Mouse (Mus musculus) left cerebral cortex, adult 18-20 months (tissue): ENCODE data around the gene Acot4. TPM values are rescaled to one million over a fixed set of nuclear protein-coding genes. Genes with fewer than 3 reads are reported as not detected.
"Not testable (repeated sequence)": the region's sequence is repeated elsewhere in the genome, so short reads cannot be mapped to it uniquely, and the experiment has no call there.

Experiments
- DNase-seq, 2 experiments: peaks; one replicate each; pipeline ENCODE4 v3.0.0; 2021 to 2022; ENCODE audit warnings: low spot score in 2 of 2, mixed read lengths in 1 of 2
- long read RNA-seq, 2 experiments: library from polyadenylated mRNA; stranded (forward); transcript quantifications; one replicate each; pipeline ENCODE4 v2.0.0; 2021
- total RNA-seq, 2 experiments: library from RNA; stranded (reverse); gene quantifications; 2 replicates each; pipeline ENCODE4 v1.2.3; 2021

The Acot4 gene
- total RNA-seq, result 1 to 10 TPM; 2.4 to 2.7 TPM
- long read RNA-seq, experiment 1, result 0 reads
- long read RNA-seq, experiment 2, full-length matches to known transcripts, result 1 of 3 reads
- long read RNA-seq, experiment 2, partial matches to known transcripts, result 0 of 3 reads
- long read RNA-seq, experiment 2, other reads (novel, unspliced or antisense), result 2 of 3 reads

DNA sequence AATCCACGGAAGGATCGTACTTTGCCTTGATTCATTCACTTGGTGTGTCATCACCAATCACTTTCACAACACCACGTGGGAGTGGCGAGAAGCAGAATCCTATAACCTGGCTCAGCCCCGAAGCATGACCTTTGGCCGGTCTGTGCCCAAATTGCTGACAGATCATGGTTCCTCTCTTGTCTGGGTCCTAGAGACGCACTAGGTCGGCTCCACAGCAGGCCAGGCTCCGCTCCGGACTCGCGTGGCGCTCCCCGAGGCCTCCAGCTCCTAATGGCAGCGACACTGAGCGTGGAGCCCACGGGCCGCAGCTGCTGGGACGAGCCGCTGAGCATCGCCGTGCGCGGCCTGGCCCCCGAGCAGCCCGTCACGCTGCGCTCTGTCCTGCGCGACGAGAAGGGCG lies at the start of gene Acot4:
Acot4 (plus strand) TSS at position 139 of the 400 bp plus-strand sequence.
- peak in 1 of 2 experiments; percentile 14 for DNase-seq

- no peak for DNase-seq
These were observed 49.7 kb upstream of the Acot4 start for GRCm38 (mm10) chr12:83988483-83988882.

DNA sequence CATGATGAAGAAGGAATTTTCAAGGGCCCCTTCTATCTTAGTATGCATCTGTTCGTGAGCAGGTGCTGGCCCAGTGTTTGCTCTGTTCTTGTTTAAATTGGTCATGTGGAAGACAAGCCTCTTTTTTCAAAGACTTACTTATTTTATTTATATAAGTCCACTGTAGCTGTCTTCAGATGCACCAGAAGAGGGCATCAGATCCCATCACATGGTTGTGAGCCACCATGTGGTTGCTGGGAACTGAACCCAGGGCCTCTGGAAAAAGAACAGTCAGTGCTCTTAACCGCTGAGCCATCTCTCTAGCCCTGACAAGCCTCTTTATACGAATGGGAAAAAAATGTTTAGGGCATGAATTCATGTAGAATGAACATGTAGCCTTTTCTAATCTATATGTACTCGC lies 48.8 kb upstream of the Acot4 start:
- DNase-seq, result no peak

DNA sequence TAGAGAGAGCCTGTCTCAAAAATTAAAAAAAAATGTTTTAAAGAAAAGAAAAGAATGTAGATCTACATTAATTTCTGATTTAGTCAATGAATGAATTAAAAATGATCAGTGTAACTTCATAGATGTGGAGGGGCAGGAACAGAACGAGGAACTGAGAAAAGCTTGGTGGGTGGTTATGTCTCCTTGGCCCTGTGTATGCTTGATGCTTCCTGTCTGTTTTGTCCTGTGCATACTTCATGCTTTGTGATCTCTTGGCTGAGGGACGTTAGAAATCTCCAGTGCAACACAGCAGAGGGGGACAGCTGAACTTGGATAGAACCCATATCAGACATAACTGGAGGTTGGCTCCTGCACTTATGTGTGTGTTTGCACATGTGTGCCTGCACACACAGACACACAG lies 41.0 kb upstream of the Acot4 start:
- DNase-seq, result no peak

DNA sequence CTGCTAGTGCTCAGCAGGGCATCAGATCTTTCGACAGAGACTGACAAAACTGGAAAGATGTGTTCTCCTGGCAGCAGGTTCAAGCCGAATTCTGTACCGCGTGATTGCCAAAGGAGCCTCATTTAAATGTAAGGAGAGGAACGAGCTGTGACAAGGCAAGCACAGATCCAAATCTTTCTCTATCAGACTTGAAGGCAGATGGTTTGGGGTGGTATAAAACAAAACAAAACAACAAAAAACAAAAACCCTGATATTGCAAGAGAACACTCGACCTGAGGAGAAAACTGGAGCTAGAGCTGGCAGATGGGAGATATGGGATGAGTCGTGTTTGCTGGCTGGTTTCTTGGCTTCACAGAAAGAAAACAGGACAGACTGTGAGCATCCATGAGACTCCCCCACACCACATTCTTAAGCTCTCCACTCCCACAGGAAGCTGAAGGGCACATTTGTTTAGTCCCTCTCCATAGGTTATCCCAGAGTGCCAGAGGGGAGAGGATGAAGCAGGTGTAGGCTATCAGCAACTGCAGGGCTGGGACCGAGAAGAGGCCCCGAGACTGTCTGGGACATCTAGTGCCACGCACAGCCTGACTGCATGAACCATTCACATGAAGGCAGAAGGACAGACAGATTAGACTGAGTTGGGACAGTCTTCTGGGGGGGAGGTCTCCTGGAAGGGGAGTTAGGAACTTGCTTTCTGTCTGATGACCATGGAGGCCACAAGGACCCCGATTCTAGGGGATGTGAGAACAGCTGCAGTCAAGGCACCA lies 39.7 kb upstream of the Acot4 start:
- DNase-seq, result no peak

DNA sequence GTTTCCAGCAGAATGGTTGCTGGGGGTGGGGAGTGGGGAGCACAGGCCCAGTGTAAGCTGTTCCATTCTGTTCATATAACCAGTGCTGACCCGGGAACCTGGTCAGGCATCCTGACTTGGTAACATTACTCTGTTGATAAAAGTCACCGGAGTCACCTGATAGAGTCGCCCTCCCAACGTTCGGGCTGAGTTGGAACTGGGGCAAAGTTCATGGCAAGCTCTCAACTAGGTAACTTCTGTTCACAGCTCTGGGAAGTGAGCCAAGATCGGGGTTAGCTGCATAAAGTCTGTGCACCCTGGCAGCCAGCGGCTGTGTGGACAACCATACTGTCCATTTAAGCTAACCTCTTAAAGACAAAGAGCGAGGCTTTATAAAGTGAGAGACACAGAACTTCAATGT lies 38.9 kb upstream of the Acot4 start:
- DNase-seq, result not testable (repeated sequence)

DNA sequence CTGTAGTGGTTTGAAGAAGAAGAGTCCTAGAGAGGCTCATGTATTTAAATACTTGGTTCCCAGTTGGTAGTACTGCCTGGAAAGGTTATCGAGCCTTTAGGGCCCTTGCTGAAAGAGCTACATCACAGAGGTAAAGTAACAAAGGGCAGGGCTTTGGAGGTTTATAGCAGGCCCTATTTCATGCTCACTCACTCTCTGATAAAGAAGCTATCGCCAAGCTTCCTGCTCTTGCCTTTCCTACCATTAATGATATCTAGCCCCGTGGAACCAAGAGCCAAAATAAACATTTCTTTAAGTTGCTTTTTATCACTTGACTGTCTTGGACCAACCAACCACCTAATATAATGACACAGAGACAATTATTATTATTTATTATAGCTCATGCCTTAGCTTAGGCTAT lies 37.8 kb upstream of the Acot4 start:
- DNase-seq, result no peak

DNA sequence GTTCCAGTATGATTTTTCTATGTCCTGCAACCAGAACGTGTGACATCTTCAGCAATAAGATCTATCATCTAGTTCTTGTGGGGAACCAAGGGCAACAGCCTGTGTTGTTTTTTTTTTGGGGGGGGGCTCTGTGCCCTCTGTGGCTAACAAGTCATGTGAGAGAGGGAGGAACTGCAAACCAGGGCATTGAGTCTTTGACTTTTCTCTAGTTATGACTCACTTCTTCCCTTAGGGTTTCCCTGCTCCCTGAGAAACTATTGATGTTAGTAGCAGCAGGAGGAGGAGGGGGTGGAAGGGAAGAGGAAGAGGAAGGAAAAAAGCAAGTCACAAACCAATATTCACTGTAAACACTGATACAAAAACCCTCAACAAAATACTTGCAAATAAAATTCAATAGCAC lies 34.3 kb upstream of the Acot4 start:
- no peak for DNase-seq

GRCm38 (mm10) chr12:84008251-84008650 lies 29.9 kb upstream of the Acot4 start:
- no peak for DNase-seq

GRCm38 (mm10) chr12:84008729-84009128 lies 29.4 kb upstream of the Acot4 start:
- DNase-seq, result no peak

DNA sequence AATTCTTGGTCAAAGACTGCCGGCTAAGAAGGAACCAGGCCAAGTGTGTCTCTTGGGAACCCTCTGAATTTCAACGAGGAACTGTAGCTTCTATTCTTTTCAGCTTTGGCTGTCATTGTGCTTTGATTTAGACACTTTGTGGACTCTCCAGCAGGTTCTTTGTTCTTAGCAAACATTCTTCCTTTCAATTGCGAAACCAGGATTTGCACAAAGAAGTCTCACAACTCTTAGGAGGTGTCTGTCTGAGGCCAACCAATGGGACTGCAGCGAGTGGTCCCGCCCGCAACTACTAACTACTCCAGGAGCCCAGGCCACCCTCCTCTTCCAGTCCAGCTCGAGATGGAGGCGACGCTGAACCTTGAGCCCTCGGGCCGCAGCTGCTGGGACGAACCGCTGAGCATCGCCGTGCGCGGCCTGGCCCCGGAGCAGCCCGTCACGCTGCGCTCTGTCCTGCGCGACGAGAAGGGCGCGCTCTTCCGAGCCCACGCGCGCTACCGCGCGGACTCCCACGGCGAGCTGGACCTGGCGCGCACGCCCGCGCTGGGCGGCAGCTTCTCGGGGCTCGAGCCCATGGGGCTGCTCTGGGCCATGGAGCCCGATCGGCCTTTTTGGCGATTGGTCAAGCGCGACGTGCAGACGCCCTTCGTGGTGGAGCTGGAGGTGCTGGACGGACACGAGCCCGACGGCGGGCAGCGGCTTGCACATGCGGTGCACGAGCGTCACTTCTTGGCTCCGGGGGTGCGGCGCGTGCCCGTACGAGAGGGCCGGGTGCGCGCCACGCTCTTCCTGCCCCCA lies 28.8 kb upstream of the Acot4 start, which contains the start of gene Acot1:
Acot1 (plus strand) TSS at position 320 of the 795 bp plus-strand sequence.
- DNase-seq, result peak; percentile 25 to 55

DNA sequence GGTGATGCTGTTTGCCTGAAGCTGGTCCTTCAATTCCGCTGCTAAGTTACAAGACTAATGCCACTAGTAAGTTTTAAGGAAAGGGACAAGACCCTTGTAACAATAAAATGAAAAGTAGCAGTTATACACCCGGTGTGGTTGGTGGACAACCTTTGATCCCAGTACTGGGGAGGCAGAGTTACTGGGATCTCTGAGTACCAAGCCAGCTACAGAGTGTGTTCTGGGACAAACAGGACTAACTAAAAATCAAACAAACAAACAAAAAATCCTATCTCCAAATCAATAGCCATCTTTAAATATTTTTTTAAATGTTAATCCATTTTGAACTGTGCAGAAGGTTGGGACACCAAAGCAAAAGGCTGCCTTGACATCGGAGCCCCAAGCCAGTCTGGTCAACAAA lies 28.0 kb upstream of the Acot4 start:
- DNase-seq, result no peak

DNA sequence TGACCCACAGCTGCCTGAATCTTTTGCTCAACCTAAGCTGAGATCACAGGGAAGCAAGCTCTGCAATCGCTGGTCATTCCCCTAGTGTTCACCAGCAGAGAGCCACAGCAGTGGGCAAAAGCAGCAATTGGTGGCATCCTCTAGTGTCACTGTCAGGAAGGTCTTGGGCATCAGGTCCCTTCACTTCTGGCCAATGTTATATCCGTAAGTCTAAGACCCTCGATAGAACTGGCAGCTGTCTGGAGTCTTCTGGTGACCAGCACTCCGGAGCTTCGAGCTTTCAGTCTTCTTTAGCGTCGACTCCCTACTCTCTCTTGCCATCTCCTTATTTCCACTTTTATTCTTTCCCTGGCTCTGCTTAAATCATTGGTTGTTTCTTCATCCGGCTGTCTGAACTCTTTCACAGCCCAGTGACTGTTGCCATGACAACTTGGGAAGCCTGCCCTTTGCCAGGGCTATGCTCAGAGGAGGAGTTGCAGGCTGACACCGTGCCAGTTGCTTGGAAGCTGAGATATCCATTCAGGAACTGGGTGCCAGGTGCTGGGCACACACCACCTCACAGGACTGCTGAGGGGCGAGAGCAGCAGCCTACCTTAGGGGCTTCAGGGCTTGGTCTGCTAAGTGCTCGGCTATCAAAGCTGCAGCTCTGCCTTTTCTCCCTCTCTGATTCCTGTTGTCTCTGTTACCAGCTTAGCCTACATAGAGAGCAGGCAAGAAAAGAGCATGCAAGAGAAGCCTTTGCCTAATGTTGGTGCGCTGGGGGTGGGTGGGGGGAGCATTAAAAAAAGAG lies 26.7 kb upstream of the Acot4 start:
- peak; percentile 57 to 75 for DNase-seq

GRCm38 (mm10) chr12:84013130-84013529 lies 25.0 kb upstream of the Acot4 start:
- DNase-seq, result no peak

DNA sequence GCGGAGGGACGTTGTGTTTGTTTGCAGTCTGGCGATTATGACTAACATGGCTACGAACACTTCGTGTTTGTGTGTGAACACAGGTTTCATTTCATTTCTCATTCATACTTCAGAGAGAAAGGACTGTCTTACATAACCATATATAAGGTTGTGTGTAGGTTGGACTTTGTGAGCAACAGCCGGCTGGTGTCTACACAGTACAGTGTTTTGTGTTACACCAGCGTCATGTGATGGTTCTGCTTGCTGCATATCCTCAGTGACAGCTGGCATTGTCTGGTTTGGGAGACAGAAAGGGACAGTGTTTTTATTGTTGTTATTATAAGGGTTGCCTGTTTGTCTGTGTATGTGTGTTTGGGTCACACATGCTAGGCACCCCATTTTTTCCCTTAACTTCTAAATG lies 24.5 kb upstream of the Acot4 start:
- peak; percentile 23 to 38 for DNase-seq

DNA sequence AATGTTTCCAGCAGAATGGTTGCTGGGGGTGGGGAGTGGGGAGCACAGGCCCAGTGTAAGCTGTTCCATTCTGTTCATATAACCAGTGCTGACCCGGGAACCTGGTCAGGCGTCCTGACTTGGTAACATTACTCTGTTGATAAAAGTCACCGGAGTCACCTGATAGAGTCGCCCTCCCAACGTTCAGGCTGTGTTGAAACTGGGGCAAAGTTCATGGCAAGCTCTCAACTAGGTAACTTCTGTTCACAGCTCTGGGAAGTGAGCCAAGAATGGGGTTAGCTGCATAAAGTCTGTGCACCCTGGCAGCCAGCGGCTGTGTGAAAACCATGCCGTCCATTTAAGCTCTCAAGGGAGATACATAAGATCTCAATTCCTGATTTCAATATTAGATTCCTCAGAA lies 17.7 kb upstream of the Acot4 start:
- not testable (repeated sequence) for DNase-seq

DNA sequence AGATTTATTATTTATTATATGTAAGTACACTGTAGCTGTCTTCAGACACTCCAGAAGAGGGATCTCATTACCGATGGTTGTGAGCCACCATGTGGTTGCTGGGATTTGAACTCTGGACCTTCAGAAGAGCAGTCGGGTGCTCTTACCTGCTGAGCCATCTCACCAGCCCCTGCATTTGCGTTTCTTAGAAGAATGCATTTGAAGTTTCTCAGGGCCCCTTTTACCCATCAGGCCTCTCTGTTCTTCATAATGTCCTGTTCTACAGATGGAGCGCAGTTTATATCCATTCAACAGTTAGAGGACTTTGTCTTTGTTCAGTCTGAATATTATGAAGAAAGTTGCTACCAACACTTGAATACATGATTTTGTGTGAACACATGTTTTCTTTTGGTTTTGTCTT lies 15.9 kb upstream of the Acot4 start:
- not testable (repeated sequence) for DNase-seq

GRCm38 (mm10) chr12:84023052-84023745 lies 15.0 kb upstream of the Acot4 start:
- no peak for DNase-seq

GRCm38 (mm10) chr12:84025888-84026287 lies 12.3 kb upstream of the Acot4 start:
- DNase-seq, result no peak

- DNase-seq, result not testable (repeated sequence)
These were observed 9.9 kb upstream of the Acot4 start for GRCm38 (mm10) chr12:84028328-84028727.

GRCm38 (mm10) chr12:84029043-84029442 lies 9.1 kb upstream of the Acot4 start:
- DNase-seq, result not testable (repeated sequence)
